Mouse (Mus musculus) stomach, postnatal 0 days (tissue): ENCODE results near the gene Podxl.

Experiments used
- CTCF ChIP-seq: IDR thresholded peaks from 2 replicates; pipeline ENCODE4 v1.5.1; 2016; ENCODE audit warnings: antibody characterized with exemption, low read depth, mild to moderate bottlenecking, moderate library complexity
- EP300 ChIP-seq: optimal IDR thresholded peaks from 2 replicates; pipeline ENCODE3; 2016; ENCODE audit warnings: antibody characterized with exemption

GRCm38 (mm10) chr6:31586127-31586526 lies 22.3 kb upstream of the Podxl start:
- no peak for TF ChIP-seq CTCF
- TF ChIP-seq EP300, result no peak
